Mouse (Mus musculus) heart, adult 9 months (tissue): ENCODE measurements around the gene Rab3il1.

Experiments
- DNase-seq, 2 experiments: peaks; one replicate each; pipeline ENCODE4 v3.0.0; 2022; ENCODE audit warnings: low spot score in 2 of 2

The Rab3il1 gene

GRCm38 (mm10) chr19:10001206-10001969, at the start of gene Rab3il1, which contains the start of gene Best1:
Rab3il1 (plus strand) TSS chr19:10001669.
Best1 (minus strand) TSS chr19:10001633.
- DNase-seq, result no peak

- peak in 1 of 2 experiments; percentile 53 for DNase-seq
These were observed 49.1 kb upstream of the Rab3il1 start for GRCm38 (mm10) chr19:9952390-9952789.

DNA sequence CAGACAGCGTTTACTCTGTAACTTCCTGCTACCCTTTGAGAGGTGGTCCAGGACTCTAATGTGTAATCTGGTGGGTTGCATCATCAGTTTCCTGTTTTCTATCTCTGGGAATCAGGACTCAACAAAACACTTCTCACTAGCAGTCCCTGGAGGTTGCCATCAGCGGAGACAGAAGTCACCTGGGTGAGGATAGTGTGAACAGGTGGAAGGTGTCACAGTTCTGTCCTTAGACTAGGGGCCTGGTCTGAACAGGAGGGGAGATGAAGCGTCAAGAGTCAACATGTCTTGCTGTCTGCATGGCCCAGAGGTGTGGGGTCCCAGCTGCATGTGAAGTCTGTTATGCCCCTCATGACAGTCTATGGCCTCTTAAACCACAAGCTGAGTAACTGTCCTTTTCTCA, 48.6 kb upstream of the Rab3il1 start:
- DNase-seq, result no peak

DNA sequence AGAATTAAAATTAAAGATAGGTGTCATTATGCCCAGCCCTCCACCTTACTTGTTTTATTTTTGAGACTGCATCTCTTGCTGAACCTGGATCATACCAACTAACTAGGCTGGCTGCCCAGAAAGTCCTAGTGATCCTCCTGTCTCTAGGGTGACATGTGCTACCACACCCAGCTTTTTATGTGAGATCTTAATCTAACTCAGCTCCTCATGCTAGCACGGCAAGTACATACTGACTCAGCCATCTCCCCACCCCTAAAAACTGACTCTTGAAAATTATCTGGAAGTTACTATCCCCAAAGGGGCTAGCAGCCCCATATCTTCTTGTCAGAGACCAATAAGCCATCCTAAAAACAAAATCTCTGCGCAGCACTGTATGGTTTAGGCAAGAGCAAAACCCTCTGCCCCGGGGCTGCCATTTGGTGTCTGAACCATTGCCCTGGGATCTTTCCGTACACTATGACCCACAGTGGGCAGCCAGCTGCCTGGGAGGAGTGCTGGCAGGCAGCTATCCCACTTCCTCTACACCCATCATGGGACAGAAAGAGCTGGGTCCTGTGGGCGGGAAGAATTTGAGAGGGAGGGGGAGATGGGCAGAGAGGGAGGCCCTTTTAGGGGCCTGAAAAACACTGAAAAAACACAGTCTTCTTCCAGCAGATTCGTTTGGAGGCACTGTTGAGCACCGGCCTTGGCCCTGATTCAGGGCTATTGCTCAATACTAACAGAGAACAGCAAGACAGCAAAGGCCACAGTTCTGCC, 47.2 kb upstream of the Rab3il1 start:
- peak; percentile 93 to 94 for DNase-seq

DNA sequence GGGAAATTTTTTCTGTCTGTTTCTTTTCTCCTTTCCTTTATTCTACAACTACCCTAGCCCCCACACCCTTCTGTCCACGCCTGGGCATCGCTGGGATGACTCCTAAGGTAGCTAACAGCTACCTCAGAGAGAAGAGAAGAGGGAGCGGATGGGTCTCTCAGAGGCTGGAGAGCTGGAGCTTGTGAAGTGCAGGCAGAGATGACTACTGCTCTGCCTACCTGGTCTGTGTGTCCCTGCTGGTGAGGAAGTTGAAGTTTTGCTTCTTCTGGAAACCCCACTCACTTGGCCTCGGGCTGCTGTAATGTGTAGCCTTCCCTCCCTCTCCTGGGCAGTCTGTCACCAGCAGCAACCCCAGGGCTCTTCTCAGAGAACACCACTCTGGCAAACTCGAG, 46.7 kb upstream of the Rab3il1 start:
- no peak for DNase-seq

DNA sequence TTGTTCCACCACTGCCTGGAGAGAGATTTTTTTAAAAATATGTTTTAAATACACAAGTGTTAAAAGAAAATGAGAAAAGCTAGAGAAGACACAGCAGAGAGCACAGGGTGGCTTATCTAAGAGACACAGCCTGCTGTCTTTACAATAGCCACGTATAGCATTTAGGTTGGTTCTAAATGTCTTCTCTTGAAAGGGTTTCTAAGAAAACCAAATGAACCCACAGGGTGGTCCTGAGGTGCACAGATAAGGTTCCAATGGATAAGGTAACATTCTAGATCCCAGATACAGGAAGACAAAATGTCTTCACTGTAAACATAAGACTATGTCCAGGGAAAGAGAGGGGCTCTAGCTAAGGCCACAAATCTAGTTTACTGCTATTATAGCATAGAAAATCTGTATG, 46.0 kb upstream of the Rab3il1 start:
- no peak for DNase-seq

- DNase-seq, result no peak
These were observed 44.7 kb upstream of the Rab3il1 start for GRCm38 (mm10) chr19:9956624-9957388.

DNA sequence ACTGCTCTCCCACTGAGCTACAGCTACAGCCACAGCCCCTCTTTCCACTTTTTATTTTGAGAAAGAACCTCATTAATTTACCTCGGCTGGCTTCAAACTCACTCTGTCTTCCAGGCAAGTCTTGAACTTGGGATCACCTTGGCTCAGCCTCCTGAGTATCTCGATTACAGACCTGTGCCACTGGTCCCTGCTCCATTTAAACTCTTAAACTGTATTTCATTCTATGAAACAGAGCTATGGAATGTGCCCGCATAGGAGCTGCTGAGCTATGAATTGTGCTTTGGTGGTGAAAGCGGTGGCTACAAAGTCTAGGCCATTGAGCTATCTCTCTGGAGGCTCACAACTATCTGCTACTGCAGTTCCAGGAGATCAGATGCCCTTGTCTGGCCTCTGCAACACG, 43.5 kb upstream of the Rab3il1 start:
- no peak for DNase-seq

GRCm38 (mm10) chr19:9960769-9961168, 40.7 kb upstream of the Rab3il1 start:
- no peak for DNase-seq

GRCm38 (mm10) chr19:9964205-9964916, 37.1 kb upstream of the Rab3il1 start:
- DNase-seq, result no peak

- DNase-seq, result no peak
These were observed 35.2 kb upstream of the Rab3il1 start for GRCm38 (mm10) chr19:9966096-9966867.

DNA sequence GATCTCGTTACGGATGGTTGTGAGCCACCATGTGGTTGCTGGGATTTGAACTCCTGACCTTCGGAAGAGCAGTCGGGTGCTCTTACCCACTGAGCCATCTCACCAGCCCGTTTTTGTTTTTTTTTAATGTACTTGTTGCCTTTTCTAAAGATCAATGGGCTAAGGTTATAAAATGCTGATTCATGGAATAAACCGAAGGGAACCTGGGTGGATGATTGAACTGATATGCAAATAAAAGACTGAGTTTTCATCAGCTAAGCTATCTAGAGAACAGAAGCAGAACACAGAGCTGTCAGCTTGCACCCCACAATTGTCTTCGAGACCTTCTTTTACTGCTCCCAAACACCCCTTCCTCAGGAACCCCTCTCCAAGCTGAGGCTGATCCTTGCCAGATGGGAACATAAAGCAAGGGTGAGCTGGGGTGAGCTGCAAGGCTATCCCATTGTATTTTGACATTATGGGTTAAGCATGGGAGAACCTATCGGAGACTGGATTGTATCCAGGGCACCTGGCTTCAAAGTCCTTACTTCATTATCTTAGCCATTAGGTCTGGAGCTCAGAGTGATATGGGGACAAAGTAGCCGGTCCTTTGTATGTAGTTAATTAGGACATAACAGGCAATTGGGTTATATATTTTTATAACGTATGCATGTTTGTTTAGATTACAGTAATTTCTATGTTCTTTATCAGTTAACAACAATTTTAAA, 33.2 kb upstream of the Rab3il1 start:
- no peak for DNase-seq

GRCm38 (mm10) chr19:9974853-9975252, 26.6 kb upstream of the Rab3il1 start:
- DNase-seq, result peak in 1 of 2 experiments; percentile 51

DNA sequence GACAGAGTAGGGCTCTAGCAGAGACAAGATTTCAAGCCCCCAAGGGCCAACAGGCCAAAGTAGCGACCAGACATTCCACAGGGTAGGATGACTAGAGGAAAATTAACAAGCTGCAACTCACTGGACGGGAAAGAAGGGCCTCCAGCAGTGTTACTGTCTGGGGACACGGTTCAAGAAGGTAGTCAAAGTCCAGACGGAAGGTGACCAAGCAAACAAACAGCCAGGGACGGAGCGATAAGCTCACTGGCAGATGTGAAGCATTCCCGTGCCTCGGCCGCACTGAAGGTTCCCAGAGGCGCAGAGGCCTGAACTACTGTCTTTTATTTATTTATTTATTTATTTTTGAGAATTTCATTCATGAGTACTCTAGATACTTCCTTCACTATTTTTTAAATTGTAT, 24.4 kb upstream of the Rab3il1 start:
- no peak for DNase-seq

- DNase-seq, result peak; percentile 83 to 89
These were observed 23.0 kb upstream of the Rab3il1 start for GRCm38 (mm10) chr19:9978431-9978951.

GRCm38 (mm10) chr19:9979156-9979555, 22.3 kb upstream of the Rab3il1 start:
- DNase-seq, result no peak

DNA sequence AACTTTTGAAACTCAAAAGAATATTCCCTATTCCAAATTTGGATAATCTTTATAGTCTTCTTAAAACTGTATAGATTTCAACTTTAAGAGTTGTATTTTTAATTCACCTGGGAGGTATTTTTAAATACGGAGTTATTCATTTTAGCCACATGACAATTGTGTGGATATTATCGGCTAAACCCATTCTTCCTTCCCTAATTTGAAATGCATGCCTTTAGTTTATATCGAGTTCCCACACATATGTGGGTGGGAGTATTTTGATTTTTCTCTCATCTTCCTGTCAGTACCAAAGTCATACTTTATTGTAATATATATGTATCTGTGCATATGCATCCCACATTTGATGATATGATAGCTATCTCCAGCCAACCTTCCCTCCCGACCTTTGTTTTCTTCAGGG, 21.2 kb upstream of the Rab3il1 start, which contains the start of gene Fth1:
Gene Fth1, plus strand, starts transcription at position 341 of the 400 bp plus-strand sequence.
- DNase-seq, result no peak

- DNase-seq, result no peak
These were observed 19.8 kb upstream of the Rab3il1 start for GRCm38 (mm10) chr19:9981621-9982020.

DNA sequence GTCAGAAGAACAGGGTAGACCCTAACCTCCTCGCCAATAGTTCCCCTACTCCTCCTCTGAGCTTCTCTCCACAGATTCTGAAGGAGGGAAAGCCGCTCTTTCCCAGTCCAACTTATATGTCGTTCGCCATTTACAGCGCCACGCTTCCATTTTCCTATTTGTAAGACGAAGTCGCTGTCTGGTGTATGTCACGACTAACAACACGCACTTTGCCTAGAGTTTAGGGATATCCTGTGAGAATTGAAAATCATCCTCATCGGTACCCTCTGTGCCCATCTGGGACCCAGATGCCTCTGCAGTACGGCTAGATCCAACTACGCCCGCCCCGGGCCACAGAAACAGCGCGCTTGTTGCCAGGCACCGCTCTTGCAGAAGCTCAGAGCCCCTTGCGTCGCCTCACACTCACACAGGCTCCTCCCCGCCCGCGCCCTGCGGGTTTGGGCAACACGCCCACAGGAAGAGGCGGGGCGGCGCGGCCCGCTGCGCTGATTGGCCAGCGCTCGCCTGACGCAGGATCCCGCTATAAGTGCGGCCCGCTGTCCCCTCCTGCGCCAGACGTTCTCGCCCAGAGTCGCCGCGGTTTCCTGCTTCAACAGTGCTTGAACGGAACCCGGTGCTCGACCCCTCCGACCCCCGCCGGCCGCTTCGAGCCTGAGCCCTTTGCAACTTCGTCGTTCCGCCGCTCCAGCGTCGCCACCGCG, 19.2 kb upstream of the Rab3il1 start:
- DNase-seq, result peak; percentile 96
